Mouse (Mus musculus) cerebral cortex, adult 2 months (tissue): ENCODE measurements around the gene Slc4a5.

Experiments
- WGBS: fragments of 180-500 bp; shearing (Covaris S2); methylation state at CpG from one replicate; pipeline ENCODE4 v1.1.7; 2018; 5-methylcytosine and 5-hydroxymethylcytosine counted together

The Slc4a5 gene

DNA sequence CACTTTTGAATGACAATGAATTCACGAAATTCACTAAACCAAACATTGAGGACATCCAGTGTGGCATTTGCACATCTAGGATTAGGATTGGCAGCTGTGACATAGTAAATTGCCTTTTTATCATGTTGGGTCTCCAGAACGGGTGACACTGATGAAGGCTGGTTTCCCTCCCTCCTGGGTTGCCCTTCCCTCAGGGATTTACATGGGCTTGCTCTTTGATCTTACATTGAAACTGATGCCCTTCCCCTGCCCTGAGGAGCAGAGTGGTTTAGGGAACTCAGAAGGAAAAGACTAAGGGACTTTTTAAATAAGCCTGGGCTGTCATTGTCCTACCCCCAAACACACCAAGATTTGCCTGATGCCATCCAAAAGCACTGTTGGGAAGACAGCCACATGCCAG is 11.9 kb downstream of the Slc4a5 start:
- WGBS: 70% methylated on average over 2 of the region's 2 CpGs

DNA sequence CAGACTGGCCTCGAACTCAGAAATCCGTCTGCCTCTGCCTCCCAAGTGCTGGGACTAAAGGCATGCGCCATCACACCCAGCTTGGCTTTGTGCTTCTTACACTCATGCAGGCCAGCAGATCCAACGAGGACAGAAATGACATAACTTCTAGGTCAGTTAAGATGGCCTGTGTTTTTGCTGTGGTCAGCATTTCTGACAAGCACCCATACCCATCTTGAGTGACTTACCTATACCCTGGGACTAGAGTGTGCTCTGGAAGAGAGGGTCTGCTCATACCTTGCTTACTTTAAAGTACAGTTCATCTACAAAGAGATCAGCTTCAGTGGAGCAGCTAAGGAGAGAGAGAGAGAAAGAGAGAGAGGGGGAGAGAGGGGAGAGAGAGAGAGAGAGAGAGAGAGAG is 13.7 kb downstream of the Slc4a5 start:
- WGBS: 88% methylated on average over 4 of the region's 4 CpGs

DNA sequence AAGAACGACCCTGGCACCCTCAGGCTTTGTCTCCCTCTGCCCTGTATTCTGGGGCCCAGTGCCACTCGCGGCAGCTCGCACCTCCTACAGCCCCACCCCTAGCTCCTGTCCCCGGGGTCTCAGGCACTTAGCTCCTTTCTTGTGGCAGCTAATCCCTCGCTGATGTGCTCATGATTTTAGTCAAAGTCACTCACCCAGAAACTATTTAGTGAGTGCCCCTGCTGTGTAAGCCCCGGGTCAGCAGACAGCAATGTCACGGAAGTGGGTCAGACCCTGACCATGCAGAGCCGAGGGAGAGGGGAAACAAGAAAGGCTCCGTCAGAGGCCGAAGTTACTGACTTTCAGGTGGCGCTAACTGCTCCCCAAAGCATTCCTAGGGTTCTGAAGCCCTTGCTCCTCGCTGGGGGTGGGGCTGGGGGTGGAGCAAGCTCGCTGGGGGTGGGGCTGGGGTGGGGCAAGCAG is 14.7 kb downstream of the Slc4a5 start:
- WGBS: 31% methylated on average over 14 of the region's 14 CpGs

DNA sequence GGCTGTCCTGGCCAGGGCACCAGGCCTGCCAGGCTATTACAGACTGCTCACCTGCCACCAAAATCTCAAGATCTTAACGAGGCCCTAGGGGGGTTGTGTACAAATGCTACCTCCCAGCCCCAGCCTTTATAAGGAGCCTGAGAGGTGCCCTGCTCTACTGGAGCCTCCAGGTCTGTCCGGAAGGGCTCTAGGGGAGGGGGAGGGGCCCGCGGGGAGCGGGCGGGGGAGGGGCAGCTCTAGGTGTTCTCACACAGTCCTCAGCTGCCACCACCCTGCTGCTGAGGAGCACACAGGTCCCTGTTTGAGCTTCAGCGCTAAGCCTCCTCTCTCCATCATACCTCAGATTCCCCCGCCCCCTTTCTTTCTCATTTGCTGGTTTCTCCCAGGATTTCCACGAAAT is 17.5 kb downstream of the Slc4a5 start:
- WGBS: 10% methylated on average over 9 of the region's 9 CpGs

DNA sequence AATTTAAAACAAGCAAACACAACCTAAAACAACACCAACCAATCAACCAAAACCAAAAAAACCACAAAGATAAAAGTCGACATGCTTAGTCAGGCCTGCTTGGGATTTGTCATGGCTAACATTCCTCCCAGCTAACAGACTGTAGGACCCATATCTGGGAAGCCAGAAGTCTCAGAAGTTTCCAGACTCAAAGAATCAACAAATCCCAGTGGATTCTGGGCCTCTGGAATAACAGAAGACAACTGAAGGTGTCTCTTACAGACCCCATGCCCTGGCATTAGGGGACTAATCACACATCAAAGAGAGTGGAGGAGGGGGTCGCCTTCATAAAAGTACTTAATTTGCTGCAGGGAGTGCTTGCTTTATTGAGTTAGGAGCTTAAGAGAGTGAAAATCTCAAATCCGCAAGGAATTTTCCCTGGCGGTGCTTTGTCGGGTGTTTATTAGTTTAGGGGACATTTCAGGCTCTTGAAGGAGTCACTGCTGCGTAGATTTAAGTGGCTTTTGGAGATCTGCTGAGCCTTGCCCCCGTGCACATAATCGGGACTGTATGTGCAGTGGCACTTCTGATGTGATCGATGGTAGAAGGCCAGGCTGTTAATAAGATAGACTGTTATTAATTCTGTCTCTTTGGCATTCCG is 24.9 kb downstream of the Slc4a5 start:
- WGBS: 55% methylated on average over 10 of the region's 10 CpGs

DNA sequence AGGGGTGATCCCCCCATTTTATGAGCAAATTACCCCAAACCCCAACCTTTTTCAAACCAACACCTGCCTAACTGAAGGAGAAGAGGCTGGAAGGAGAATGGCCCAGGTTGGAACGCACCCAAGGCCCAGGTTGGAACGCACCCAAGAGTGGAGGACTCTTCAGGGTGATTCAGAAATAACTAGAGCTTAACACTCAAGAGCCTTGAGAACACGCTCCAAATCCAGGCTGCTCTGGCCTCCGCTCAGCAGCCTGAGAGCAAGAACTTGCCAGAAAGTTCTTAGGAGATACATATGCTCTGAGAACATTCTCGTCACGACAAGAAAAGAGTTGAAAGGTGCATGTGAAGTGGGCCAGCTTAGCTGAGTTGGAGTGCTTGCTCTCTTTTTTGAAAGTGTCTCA is 25.5 kb downstream of the Slc4a5 start:
- WGBS: 33% methylated on average over 6 of the region's 6 CpGs

DNA sequence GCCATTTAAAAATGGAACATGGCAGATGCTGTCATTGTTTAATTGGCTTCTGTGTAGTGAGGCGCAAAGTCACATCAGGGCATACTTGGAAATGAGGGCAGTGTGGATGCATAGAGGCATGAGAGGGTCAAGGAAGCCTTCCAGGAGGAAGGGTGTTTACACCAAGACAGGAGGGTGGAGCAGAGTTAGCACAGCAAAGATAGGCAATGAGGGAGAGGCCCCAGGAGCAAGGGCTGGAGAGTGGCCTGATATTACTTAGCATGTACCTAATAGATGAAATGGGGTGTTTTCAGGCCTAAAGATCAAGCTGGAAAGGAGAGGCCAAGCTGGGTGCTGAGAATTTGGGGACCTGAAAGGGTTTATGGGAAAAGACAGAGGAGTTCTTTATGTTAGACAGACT is 26.4 kb downstream of the Slc4a5 start:
- WGBS: 92% methylated on average over 1 of the region's 1 CpGs

DNA sequence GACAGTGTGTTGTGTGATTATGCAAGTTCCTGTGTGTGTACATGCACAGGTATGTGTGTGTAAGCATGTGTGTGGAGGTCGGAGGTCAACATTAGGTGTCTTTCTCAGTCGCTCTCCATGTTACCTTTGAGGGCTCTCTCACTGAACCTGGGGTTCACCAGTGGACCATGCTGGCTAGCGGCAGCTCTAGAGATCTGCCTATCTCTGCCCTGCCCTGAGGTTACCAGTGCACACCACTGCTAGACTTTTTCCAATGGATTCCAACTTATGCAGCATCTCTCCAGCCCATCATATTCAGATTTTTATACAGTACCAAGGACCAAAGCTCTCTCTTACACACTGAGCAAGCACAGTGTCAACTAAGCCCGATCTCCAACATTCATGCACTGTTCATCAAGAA is 27.1 kb downstream of the Slc4a5 start:
- WGBS: 98% methylated on average over 4 of the region's 4 CpGs

DNA sequence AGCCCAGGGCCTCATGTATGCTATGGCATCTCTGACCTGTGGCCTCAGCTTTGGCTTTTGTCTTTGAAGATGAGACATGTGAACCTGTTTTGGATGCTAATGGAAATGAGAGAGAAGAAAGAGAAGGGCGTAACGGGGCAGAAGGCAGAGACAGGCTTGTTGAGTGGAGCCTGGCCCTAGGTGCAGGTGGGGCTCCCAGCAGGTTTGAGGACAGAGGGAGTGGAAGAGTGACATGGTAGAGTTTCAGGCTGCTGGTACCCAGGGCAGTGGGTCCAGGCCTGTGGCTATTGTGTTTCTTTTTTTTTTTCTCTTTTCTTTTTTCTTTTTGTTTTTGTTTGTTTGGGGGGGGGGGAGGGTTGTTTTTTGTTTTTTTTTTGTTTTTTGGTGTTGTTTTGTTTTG is 27.5 kb downstream of the Slc4a5 start:
- WGBS: 93% methylated on average over 2 of the region's 2 CpGs

DNA sequence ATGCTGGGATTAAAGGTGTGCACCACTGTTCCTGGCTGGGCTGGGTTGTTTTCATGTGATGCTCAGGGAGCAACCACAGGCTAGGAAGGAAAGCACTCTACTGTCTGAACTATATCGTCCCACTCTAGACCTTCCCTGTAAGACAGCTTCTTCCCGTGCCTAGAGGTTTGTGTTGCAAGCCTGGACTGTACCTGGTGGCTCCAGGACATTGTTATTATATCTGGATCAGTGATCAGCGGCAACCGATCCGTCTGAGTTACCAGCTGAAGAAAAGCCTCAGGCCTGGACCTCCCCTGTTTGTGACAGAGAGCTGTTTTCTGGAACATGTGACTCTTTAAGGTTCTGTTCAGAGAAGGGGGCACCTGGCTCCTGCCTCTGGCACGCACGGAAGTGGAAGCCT is 34.6 kb downstream of the Slc4a5 start:
- WGBS: 70% methylated on average over 7 of the region's 7 CpGs

DNA sequence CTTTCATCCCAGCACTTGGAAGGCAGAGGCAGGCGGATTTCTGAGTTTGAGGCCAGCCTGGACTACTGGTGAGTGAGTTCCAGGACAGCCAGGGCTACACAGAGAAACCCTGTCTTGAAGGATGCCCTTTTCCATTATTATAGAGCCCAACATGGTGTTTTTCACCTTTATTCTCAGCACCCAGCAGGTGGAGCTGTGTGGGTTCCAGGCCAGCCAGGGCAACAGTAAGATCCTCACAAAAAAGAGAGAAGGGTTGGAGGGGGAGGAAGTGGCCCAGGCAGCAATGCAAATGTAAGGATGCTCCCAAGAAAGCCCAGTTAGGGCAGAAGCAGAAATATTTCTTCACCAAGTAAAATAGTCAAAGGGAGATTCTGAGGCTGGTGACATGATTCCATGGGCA is 44.9 kb downstream of the Slc4a5 start:
- WGBS: 90% methylated on average over 1 of the region's 1 CpGs

DNA sequence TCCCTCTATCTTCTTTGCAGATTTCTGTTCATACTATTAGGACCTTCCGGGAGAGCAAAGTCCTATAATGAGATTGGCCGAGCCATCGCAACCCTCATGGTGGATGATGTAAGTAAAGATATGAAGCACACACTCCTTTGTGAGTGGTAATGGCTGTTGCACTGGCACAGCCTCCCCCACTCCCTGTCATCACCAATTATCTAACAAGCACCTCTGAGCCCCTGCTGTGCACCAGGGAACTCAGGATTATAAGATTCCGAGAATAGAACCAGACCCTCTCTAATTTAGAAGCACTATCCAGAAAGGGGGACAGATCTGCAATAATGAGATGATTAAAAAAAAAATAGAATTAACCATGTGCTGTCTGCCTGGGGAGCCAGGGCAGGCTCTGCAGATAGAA is 46.0 kb downstream of the Slc4a5 start:
- WGBS: 86% methylated on average over 4 of the region's 4 CpGs

DNA sequence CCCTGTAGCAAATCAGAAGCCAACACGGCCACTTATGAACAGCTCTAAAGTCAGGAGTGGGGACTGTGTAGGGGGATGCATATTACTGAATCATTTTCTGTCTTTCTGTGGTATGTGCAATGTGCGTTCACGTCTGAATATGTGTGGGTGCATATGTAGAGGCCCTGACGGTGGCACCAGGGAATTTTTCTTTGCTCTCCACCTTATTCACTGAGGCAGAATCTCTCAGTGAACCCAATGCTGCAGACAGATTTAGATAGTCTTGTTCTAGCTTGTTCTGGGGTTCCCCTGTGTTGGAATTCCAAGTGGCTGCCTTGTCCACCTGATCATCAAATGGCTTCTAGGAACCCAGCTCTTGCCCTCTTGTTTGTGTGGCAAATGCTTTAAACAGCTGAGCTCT is 48.0 kb downstream of the Slc4a5 start:
- WGBS: 22% methylated on average over 4 of the region's 4 CpGs

DNA sequence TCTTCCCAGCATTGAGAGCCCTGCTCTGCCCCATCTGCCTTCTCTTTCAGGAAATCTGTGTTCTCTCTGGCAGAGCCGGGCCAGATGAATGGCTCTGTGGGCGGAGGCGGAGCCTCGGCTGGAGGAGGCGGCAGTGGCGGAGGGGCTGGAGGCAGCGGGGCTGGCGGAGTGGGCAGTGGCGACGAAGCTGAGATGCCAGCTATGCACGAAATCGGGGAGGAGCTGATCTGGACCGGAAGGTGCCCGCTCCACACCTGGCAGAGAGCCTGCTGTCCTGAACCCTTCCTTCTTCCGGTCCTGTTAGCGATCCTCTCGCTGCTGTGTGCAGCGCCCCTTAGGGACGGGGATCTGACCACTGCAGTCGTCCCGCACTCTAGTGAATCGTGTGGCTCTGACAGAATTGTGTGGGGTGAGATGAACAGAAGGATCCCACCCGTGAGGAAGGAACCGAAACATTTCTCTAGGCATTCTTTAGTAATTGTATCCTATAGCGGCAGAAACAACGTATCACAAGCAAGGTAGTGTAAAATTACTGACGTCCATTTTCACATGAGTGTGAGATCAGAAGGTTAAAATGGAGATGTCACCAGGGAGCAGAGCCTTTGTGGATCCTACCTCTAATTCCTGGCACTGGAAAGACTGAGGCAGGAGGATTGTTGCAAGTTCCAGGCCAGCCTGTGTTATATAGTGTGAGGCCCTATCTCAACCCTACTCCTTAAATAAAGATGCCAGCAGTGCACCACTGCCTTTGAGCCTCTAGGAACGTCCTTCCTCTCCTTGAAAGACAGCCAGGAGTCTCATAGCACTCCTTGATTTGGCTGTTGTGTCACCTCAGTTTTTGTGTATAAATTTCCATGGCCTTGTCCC is 48.7 kb downstream of the Slc4a5 start:
- 1% methylated on average over 28 of the region's 28 CpGs for WGBS

DNA sequence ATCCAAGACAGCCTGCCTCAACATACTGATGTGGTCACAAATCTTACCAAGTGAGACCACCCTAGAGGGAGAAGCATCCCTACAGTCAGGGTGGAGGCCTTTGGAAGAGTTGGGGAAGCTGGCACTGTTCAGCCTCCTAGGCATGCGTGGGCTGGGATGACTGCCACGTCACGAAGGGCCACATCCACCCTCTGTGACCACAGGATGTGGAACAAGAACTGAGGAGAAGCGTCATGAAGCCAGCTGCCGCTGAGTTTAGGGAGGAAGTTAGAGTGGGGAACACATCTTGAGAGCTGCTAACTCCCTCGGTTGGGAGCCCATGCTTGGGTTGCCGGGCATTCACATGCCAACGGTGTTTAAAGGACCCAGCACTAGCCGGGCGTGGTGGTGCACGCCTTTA is 54.1 kb downstream of the Slc4a5 start:
- WGBS: 83% methylated on average over 11 of the region's 11 CpGs

DNA sequence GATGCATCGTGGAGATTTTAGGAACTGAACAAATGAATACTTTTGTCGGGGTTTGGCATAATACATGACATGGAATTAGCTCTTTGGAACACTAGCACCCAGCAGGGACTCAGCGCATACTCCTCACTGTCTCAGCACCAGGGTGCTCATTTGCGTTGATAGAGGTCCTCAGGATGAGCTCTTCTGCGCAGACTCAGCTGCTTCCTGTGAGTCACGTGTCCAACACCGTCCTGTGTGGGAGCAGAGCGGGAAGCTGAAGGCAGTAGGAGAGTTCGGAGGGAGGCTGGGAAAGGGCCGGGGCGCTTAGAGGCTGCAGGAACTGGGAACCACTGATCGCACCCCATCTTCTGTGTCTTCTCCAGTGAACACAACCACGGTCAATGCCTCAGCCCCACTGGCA is 57.5 kb downstream of the Slc4a5 start:
- 76% methylated on average over 13 of the region's 13 CpGs for WGBS

DNA sequence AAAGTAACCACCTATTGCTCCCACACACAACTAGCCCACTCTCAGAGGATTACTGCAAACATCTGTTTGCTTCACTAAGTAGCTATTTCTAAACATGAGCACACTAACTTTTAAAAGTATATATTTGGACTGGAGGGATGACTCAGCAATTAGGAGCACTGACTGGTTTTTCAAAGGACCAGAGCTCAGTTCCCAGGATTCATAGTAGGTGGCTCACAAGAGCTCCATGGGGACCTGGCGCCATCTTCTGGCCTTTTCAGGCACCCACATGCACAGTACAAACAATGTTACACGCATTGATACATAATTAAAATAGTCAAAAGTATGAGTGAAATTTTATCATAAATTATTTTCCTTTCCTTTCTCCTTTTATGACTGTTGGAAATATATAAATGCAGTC is 59.3 kb downstream of the Slc4a5 start:
- WGBS: 42% methylated on average over 2 of the region's 2 CpGs

DNA sequence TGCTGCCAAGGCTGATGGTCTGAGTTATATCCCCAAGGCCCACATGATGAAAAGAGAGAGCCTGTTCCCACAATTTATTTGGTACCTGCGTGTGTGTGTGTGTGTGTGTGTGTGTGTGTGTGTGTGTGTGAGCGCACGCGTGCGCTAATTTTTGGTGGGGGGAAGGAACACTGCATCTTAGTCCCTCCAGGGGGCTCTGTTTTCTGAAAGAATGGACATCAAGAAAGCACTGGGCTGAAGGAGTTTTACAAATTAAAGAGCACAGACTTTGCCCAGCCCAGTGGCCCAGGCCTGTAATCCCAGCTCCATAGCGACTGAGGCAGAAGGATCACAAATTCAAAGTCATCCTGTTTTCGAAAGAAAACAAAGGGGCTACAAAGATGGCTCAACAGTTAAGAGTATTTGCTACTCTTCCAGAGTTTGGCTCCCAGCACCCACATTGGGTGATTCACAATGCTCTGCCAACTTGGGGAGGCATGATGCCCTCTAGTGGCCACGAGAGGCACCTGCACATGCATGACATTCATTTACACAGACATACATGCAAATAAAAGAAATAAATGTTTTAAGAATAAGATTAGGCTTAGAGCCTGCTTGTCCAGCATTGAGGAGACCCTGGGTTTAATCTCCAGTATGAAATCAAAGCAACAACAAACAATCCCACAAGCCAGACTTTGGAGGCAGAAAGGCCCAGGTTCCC is 60.8 kb downstream of the Slc4a5 start:
- WGBS: 79% methylated on average over 8 of the region's 8 CpGs

DNA sequence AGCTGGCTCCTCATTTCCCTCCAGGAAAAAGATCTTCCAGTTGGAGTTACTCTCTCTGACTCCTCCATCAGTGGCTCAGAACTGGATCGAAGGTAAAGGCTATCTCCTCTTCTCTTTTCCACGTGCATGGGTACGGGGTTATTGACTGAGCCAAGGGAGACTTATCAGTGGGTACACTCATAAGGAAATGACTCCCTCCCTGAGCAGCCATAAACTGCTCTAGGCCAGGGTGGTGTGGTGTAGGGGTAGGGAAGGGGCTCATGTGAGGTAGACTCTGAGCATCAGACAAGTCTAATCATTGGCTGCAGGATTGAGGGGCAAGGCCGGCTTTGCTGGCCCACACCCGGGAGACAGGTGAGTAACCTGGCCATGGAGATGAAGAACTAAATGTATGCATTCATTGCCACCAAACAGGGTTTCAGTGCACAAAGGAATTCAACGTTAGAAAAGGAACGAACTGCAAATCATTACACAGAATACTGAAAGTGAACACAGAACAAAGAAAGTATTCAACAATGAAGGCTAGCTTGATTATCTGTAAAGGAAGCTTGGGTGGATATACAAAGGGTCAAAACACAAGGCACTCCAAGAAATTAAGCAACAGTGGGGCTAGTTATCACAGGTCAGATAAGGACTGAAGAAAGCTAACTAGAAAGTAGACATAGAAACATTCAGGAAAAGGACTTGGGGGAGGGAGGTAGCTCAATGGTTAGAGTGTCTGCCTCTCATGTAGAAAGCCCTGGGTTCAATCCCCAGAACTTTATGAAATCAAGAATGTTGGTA is 81.0 kb downstream of the Slc4a5 start:
- 84% methylated on average over 7 of the region's 7 CpGs for WGBS

DNA sequence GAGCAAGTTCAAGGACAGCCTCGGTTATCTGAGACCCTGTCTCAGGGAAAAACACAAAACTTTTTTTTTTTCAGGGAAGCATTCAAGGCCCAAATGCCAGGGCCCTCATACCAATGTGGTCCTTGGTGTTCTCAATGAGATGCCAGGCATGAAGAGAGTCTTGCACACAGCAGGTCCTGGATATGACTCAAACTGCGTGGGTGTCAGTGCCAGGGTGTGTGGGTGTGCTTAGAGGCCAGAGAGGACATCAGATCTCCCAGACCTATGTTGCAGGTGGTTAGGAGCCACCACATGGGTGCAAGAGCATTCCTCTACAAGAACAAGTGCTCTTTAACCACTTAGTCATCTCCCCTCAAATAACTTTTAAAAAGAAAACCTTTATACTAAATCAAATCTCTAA is 81.7 kb downstream of the Slc4a5 start:
- 88% methylated on average over 2 of the region's 2 CpGs for WGBS

DNA sequence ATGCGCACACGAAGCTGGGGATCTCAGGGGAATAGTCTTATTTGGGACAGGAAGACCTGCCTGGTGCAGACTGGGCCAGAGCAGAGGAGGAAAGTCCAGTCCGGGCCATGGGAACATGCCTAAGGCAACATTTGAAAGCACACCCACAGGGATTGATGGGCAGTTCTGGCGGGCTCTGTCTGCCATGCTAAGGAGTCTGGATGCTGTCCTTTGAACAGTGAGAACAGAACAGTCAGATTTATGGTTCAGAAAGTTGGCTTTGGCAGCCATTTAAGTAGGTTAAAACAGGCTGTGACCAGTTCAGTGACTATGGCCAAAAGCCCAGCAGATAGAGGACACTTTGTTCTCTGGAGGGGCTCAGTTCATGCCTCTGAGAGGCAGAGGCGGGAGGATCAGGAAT is 82.6 kb downstream of the Slc4a5 start:
- WGBS: 65% methylated on average over 5 of the region's 5 CpGs

DNA sequence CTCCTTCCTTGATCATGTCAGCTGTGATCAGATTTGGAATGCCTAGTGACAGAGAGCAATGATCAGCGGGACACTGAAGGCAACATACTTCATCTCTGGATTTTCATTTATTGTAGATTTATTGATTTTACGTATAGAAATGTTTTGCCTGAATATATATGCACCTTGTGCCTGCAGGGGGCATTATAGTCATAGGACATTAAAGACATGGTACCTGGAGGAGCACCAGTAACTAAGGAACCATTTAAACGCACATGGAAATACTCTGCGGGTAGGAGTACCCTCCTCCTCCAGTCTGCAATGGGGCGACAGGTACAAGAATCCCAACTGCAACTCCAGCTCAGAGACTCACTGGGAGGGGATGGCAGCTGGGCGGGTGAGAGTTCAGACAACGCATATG is 89.4 kb downstream of the Slc4a5 start:
- WGBS: 95% methylated on average over 7 of the region's 7 CpGs
